Mouse (Mus musculus): ENCODE measurements at regions not wholly inside any gene's neighbourhood (a gene's known extent, or its start where the extent isn't known, plus 50 kb on each side); places are given as distances from the start of the nearest gene placed in this dataset.

DNA sequence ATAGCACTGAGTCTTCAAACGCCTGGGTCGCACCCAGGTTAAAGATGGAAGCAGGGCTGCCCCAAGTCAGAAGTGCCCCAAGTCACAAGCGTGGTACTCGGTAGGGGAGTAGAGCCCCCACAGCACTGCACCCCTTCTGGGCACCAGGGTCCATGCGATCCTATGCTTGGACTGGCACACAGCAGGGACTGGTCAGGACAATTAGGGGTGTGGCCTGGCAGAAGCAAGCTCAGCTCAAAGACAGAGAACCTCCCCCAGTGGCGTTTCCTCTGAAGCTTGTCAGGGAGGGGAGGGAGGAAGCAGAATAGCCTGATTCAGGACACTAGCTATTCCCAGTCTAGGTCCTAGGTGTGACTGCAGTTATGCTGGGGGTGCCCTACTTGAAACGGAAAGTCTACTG is 151.3 kb upstream of the Pgrmc2 start:
- no peaks in the 10 kb centered on the region for H3K4me1 ChIP-seq (ENCODE audit: control insufficient read depth, insufficient read depth, low read length)
- WGBS, result 80% methylated on average over 7 of the region's 7 CpGs

GRCm38 (mm10) chr3:41233439-41233838 is 150.6 kb upstream of the Pgrmc2 start:
- Histone ChIP-seq H3K27ac (ENCODE audit: insufficient read depth, low read depth, low read length) (no peak overlapping the region), H3K4me3 (ENCODE audit: insufficient read depth, low read depth, low read length) (no peak overlapping the region), H3K4me1 (ENCODE audit: control insufficient read depth, insufficient read depth, low read length) (no peaks in the 10 kb centered on the region)
- no peak for TF ChIP-seq POLR2A (IDR thresholded peaks at IDR 0.05; ENCODE audit: insufficient read depth, low read depth, low read length)
- no peak for TF ChIP-seq CTCF (IDR thresholded peaks at IDR 0.05; ENCODE audit: insufficient read depth, low read depth, low read length)
- WGBS, result 71% methylated on average over 8 of the region's 8 CpGs

More for the DNA sequence above, 151.3 kb upstream of the Pgrmc2 start:
- no peak overlapping the region for H3K27ac ChIP-seq (ENCODE audit: insufficient read depth, low read depth, low read length)
- TF ChIP-seq POLR2A (IDR thresholded peaks at IDR 0.05; ENCODE audit: insufficient read depth, low read depth, low read length) (no peak), CTCF (IDR thresholded peaks at IDR 0.05; ENCODE audit: insufficient read depth, low read depth, low read length) (no peak)
- H3K4me3 ChIP-seq (ENCODE audit: insufficient read depth, low read depth, low read length), result no peak overlapping the region

GRCm38 (mm10) chr3:41230961-41231377 is 148.1 kb upstream of the Pgrmc2 start:
- Histone ChIP-seq H3K4me3 (ENCODE audit: insufficient read depth, low read depth, low read length) (no peak overlapping the region), H3K27ac (ENCODE audit: insufficient read depth, low read depth, low read length) (no peak overlapping the region), H3K4me1 (ENCODE audit: control insufficient read depth, insufficient read depth, low read length) (no peaks in the 10 kb centered on the region)
- no peak for TF ChIP-seq POLR2A (IDR thresholded peaks at IDR 0.05; ENCODE audit: insufficient read depth, low read depth, low read length)
- TF ChIP-seq CTCF (IDR thresholded peaks at IDR 0.05; ENCODE audit: insufficient read depth, low read depth, low read length), result no peak
- WGBS, result 94% methylated on average over 3 of the region's 3 CpGs

GRCm38 (mm10) chr3:41229493-41229892 is 146.6 kb upstream of the Pgrmc2 start:
- Histone ChIP-seq H3K4me1 (ENCODE audit: control insufficient read depth, insufficient read depth, low read length) (no peaks in the 10 kb centered on the region), H3K27ac (ENCODE audit: insufficient read depth, low read depth, low read length) (no peak overlapping the region), H3K4me3 (ENCODE audit: insufficient read depth, low read depth, low read length) (no peak overlapping the region)
- TF ChIP-seq POLR2A (IDR thresholded peaks at IDR 0.05; ENCODE audit: insufficient read depth, low read depth, low read length), result no peak
- no peak for TF ChIP-seq CTCF (IDR thresholded peaks at IDR 0.05; ENCODE audit: insufficient read depth, low read depth, low read length)
- 84% methylated on average over 2 of the region's 2 CpGs for WGBS

DNA sequence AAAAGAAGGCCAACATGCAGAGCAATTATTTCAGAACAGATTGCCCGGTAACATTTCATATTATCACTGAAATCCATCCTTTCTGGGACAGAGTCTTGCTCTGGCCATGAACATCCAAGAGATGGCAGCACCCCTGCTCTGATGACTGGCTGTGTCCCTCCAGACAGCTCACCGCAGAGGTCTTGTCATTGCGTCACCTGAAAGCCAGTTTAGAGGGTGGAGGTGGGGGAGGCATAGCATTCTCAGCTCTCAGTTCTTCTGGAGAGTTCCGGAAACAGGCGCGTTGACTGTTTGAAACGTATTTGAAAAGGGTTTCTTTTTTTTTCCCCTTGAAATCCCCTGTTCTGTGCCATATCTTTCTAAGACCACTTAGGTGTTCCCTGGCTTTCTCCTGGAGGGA is 145.7 kb upstream of the Pgrmc2 start:
- Histone ChIP-seq H3K27ac (ENCODE audit: insufficient read depth, low read depth, low read length) (no peak overlapping the region), H3K4me1 (ENCODE audit: control insufficient read depth, insufficient read depth, low read length) (no peaks in the 10 kb centered on the region), H3K4me3 (ENCODE audit: insufficient read depth, low read depth, low read length) (no peak overlapping the region)
- 8% methylated on average over 7 of the region's 7 CpGs for WGBS
- no peak for TF ChIP-seq CTCF (IDR thresholded peaks at IDR 0.05; ENCODE audit: insufficient read depth, low read depth, low read length)
- no peak for TF ChIP-seq POLR2A (IDR thresholded peaks at IDR 0.05; ENCODE audit: insufficient read depth, low read depth, low read length)

- Histone ChIP-seq H3K4me1 (ENCODE audit: control insufficient read depth, insufficient read depth, low read length) (no peaks in the 10 kb centered on the region), H3K4me3 (ENCODE audit: insufficient read depth, low read depth, low read length) (no peak overlapping the region), H3K27ac (ENCODE audit: insufficient read depth, low read depth, low read length) (no peak overlapping the region)
- no peak for TF ChIP-seq POLR2A (IDR thresholded peaks at IDR 0.05; ENCODE audit: insufficient read depth, low read depth, low read length)
- TF ChIP-seq CTCF (IDR thresholded peaks at IDR 0.05; ENCODE audit: insufficient read depth, low read depth, low read length), result no peak
Observed at GRCm38 (mm10) chr3:41220746-41221145, 137.9 kb upstream of the Pgrmc2 start.

DNA sequence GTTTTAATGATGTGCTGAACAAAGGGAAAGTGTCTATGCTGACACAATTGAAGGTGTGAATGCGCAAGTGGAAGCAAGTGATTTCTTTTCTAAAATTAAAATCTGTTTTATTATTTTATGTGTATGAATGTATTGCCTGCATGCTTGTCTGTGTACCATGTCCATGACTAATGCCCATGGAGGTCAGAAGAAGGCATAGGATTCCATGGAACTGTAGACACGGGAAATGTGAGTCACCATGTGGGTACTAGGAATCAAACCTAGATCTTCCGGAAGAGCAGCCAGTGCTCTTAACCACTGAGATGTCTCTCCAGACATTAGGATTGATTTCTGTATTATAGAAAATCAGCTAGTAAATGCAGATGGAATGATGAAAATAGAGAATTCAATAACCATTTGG is 134.9 kb upstream of the Pgrmc2 start:
- 90% methylated on average over 3 of the region's 3 CpGs for WGBS
- Histone ChIP-seq H3K4me1 (ENCODE audit: control insufficient read depth, insufficient read depth, low read length) (no peaks in the 10 kb centered on the region), H3K4me3 (ENCODE audit: insufficient read depth, low read depth, low read length) (no peak overlapping the region), H3K27ac (ENCODE audit: insufficient read depth, low read depth, low read length) (no peak overlapping the region)
- TF ChIP-seq POLR2A (IDR thresholded peaks at IDR 0.05; ENCODE audit: insufficient read depth, low read depth, low read length) (no peak), CTCF (IDR thresholded peaks at IDR 0.05; ENCODE audit: insufficient read depth, low read depth, low read length) (no peak)

DNA sequence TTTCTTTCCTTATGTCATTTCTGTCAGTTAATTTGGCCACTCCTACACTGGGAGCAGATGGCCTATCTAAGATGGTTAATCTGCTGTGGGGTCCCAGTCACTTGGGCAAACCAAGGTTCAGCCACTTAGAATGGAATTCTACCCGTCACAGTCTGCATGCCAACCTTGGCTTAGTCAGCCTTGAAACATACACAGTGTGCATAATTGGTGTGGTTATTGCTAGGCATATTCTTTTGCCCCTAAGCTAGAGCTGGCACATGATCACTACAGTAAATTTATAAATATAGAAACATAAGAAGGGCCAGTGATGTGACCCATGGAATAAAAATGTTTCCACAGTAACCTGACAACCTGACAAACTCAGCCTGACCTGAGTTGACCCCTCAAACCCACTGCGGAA is 130.7 kb upstream of the Pgrmc2 start:
- H3K4me3 ChIP-seq (ENCODE audit: insufficient read depth, low read depth, low read length), result no peak overlapping the region
- H3K4me1 ChIP-seq (ENCODE audit: control insufficient read depth, insufficient read depth, low read length), result no peaks in the 10 kb centered on the region
- TF ChIP-seq CTCF (IDR thresholded peaks at IDR 0.05; ENCODE audit: insufficient read depth, low read depth, low read length) (no peak), POLR2A (IDR thresholded peaks at IDR 0.05; ENCODE audit: insufficient read depth, low read depth, low read length) (no peak)
- 92% methylated on average over 2 of the region's 2 CpGs for WGBS
- H3K27ac ChIP-seq (ENCODE audit: insufficient read depth, low read depth, low read length), result no peak overlapping the region

GRCm38 (mm10) chr3:41210333-41210732 is 127.5 kb upstream of the Pgrmc2 start:
- H3K27ac ChIP-seq (ENCODE audit: insufficient read depth, low read depth, low read length), result no peak overlapping the region
- TF ChIP-seq POLR2A (IDR thresholded peaks at IDR 0.05; ENCODE audit: insufficient read depth, low read depth, low read length) (no peak), CTCF (IDR thresholded peaks at IDR 0.05; ENCODE audit: insufficient read depth, low read depth, low read length) (no peak)
- no peaks in the 10 kb centered on the region for H3K4me1 ChIP-seq (ENCODE audit: control insufficient read depth, insufficient read depth, low read length)
- no peak overlapping the region for H3K4me3 ChIP-seq (ENCODE audit: insufficient read depth, low read depth, low read length)
- WGBS, result 19% methylated on average over 7 of the region's 7 CpGs

GRCm38 (mm10) chr3:41202895-41203294 is 120.0 kb upstream of the Pgrmc2 start:
- Histone ChIP-seq H3K27ac (ENCODE audit: insufficient read depth, low read depth, low read length) (no peak overlapping the region), H3K4me1 (ENCODE audit: control insufficient read depth, insufficient read depth, low read length) (peaks cover 6% of the 10 kb centered on the region), H3K4me3 (ENCODE audit: insufficient read depth, low read depth, low read length) (no peak overlapping the region)
- TF ChIP-seq POLR2A (IDR thresholded peaks at IDR 0.05; ENCODE audit: insufficient read depth, low read depth, low read length) (no peak), CTCF (IDR thresholded peaks at IDR 0.05; ENCODE audit: insufficient read depth, low read depth, low read length) (no peak)
- WGBS, result 89% methylated on average over 13 of the region's 13 CpGs
